Mouse (Mus musculus) ES-E14 (cell line): Measurements from ENCODE around the gene Gm35549. TPM values are rescaled to one million over a fixed set of nuclear protein-coding genes. Genes with fewer than 3 reads are reported as not detected.

ENCODE experiments used
- DNase-seq: peaks from one replicate; pipeline ENCODE4 v3.0.0-alpha.2; 2013; ENCODE audit warnings: low read depth, low spot score
- H3K27ac ChIP-seq: 2 replicates; pipeline ENCODE4 v1.5.1; 2012; ENCODE audit warnings: low read depth, mild to moderate bottlenecking, low read length, moderate library complexity, mixed read lengths; ENCODE audit not compliant: poor library complexity, insufficient read depth, severe bottlenecking
- H3K36me3 ChIP-seq: 2 replicates; pipeline ENCODE4 v1.6.1; 2012; ENCODE audit warnings: mild to moderate bottlenecking, low read length, moderate library complexity, mixed read lengths; ENCODE audit not compliant: control insufficient read depth, poor library complexity, insufficient read depth, severe bottlenecking
- H3K4me1 ChIP-seq, 2 experiments: fragments of 150-350 bp in 1 of 2; sonication (generic) in 1 of 2; 2 replicates each; pipeline ENCODE4 v1.6.1; 2012; ENCODE audit warnings: low read length in 2 of 2, mild to moderate bottlenecking in 1 of 2, mixed read lengths in 1 of 2; ENCODE audit not compliant: control insufficient read depth in 2 of 2, insufficient read depth in 2 of 2, poor library complexity in 1 of 2
- H3K4me3 ChIP-seq, 2 experiments: fragments of 150-350 bp in 1 of 2; sonication (generic) in 1 of 2; 2 replicates each; pipeline ENCODE4 v1.5.1; 2012; ENCODE audit warnings: low read length in 2 of 2, low read depth in 1 of 2, mild to moderate bottlenecking in 1 of 2, mixed read lengths in 1 of 2; ENCODE audit not compliant: insufficient read depth in 1 of 2, poor library complexity in 1 of 2, severe bottlenecking in 1 of 2
- H3K9ac ChIP-seq: 2 replicates; pipeline ENCODE4 v1.6.1; 2012; ENCODE audit warnings: low read depth, mild to moderate bottlenecking, low read length, mixed read lengths; ENCODE audit not compliant: poor library complexity, insufficient read depth, severe bottlenecking
- H3K9me3 ChIP-seq: fragments of 150-350 bp; sonication (generic); 2 replicates; pipeline ENCODE4 v1.6.1; 2012; ENCODE audit warnings: low read depth, mild to moderate bottlenecking, low read length; ENCODE audit not compliant: control insufficient read depth, insufficient read depth
- CHD2 ChIP-seq: IDR thresholded peaks from 2 replicates; pipeline ENCODE4 v1.6.1; 2014; ENCODE audit warnings: mild to moderate bottlenecking, low read depth, low read length, inconsistent platforms
- HCFC1 ChIP-seq: IDR thresholded peaks from 2 replicates; pipeline ENCODE4 v1.6.1; 2012; ENCODE audit warnings: low read length, inconsistent platforms, borderline replicate concordance; ENCODE audit not compliant: insufficient read depth
- MAFK ChIP-seq: IDR thresholded peaks from 2 replicates; pipeline ENCODE4 v1.6.1; 2014; ENCODE audit warnings: mild to moderate bottlenecking, low read depth, low read length, inconsistent platforms; ENCODE audit not compliant: insufficient read depth
- ZC3H11A ChIP-seq: IDR thresholded peaks from 2 replicates; pipeline ENCODE4 v1.6.1; 2012; ENCODE audit warnings: low read depth, mild to moderate bottlenecking, inconsistent platforms, low read length, borderline replicate concordance
- ZNF384 ChIP-seq: IDR thresholded peaks from 2 replicates; pipeline ENCODE4 v1.6.1; 2012; ENCODE audit warnings: low read depth, low read length, inconsistent platforms
- in situ Hi-C, 2 experiments: fragments of 600-800 bp; cut with MboI; formaldehyde crosslinking; loops; one replicate each; pipeline ENCODE4 v1.15.1; 2025; ENCODE audit warnings: low sequenced_read_pairs in 2 of 2, inconsistent platforms in 1 of 2; ENCODE audit not compliant: unreplicated experiment in 2 of 2
- total RNA-seq: library from RNA; depleted of rRNA; stranded (reverse); fragments of 300-350 nt; gene quantifications from 2 replicates; pipeline ENCODE4 v1.2.3, GENCODE M21; 2012

Gene Gm35549
- total RNA-seq, 1 experiment = 0.27 TPM

GRCm38 (mm10) chr9:122874653-122875052, 30.8 kb upstream of the Gm35549 start:
- in situ Hi-C loops = no loop called here
- H3K36me3 ChIP-seq = no peaks in the 10 kb centered on the region

DNA sequence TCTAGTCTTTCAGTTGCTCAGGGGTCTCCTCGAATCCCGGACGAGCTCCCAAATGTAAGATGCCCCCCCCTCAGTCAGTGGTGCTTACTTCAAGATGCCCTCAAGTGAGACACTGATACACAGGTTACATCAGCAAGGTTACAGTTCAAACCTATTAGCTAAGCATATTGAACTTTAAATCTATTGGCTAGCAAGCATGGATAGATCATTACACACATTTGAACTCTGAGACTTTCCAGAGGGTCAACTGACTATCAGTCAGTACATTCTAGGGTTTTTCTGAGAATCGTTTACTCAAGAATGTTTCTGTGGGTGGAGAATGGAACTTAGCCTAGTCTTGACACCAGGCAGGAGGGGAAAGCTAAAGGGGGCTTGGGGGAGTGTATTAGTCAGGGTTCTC, 28.8 kb upstream of the Gm35549 start:
- in situ Hi-C loops = no loop called here
- no peak overlapping the region for H3K27ac ChIP-seq
- TF ChIP-seq ZC3H11A = no peak
- no peak for TF ChIP-seq CHD2
- TF ChIP-seq HCFC1 = no peak
- TF ChIP-seq ZNF384 = no peak
- no peak for TF ChIP-seq MAFK

More at GRCm38 (mm10) chr9:122874653-122875052, 30.8 kb upstream of the Gm35549 start:
- H3K27ac ChIP-seq = no peak overlapping the region
- TF ChIP-seq ZC3H11A = no peak
- no peak for TF ChIP-seq MAFK
- TF ChIP-seq HCFC1 = no peak
- TF ChIP-seq ZNF384 = no peak
- no peak for TF ChIP-seq CHD2
- no peaks in the 10 kb centered on the region for H3K9me3 ChIP-seq
- no peaks in the 10 kb centered on the region for H3K4me1 ChIP-seq
- DNase-seq = no peak
- no peak overlapping the region for H3K9ac ChIP-seq
- H3K4me3 ChIP-seq = no peak overlapping the region

DNA sequence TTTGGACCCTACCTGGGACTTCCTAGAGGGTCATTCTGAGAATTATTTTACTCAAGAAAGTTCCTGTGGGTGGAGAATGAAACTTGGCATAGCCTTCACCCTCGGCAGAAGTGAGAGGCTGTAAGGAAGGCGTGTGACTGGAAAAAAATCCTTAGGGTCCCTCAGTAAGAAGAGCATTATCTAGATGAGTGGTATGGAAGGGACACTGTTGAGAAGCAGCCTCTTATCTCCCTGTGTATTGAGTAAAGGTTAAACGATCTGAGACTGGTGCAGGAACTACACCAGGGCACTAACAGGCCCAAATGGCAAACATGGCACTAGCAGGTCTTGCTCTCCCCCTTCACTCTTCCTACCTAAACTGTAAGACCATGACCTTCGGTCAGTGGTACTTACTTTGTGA, 22.4 kb upstream of the Gm35549 start:
- Histone ChIP-seq H3K27ac (no peak overlapping the region), H3K36me3 (peaks cover 10% of the 10 kb centered on the region), H3K4me3 (peak overlapping the region; percentile 86 to 90), H3K9me3 (peaks cover 11% of the 10 kb centered on the region), H3K4me1 (no peaks in the 10 kb centered on the region), H3K9ac (peak overlapping the region; percentile 25; the same call in 1 of the 2 replicates)
- in situ Hi-C loops = no loop called here
- DNase-seq = no peak
- no peak for TF ChIP-seq ZNF384
- no peak for TF ChIP-seq CHD2
- no peak for TF ChIP-seq HCFC1
- no peak for TF ChIP-seq MAFK

More for the DNA sequence above, 28.8 kb upstream of the Gm35549 start:
- Histone ChIP-seq H3K4me3 (no peak overlapping the region), H3K9ac (no peak overlapping the region), H3K9me3 (no peaks in the 10 kb centered on the region), H3K4me1 (no peaks in the 10 kb centered on the region), H3K36me3 (no peaks in the 10 kb centered on the region)
- DNase-seq = no peak

- in situ Hi-C loops = no loop called here
- Histone ChIP-seq H3K9me3 (peaks cover 15% of the 10 kb centered on the region), H3K4me3 (peak within 1 kb of the TSS; percentile 86 to 90), H3K27ac (peak within 1 kb of the TSS; percentile 15; the same call in 1 of the 2 replicates), H3K36me3 (peaks cover 13% of the 10 kb centered on the region), H3K4me1 (no peaks in the 10 kb centered on the region), H3K9ac (peak within 1 kb of the TSS; percentile 90)
- DNase-seq = peak; percentile 69
- TF ChIP-seq MAFK (no peak), HCFC1 (no peak; the same call in 1 of the 2 replicates), ZC3H11A (no peak), CHD2 (no peak), ZNF384 (no peak)
Measured at GRCm38 (mm10) chr9:122865697-122866166, 21.9 kb upstream of the Gm35549 start, which contains the start of gene Zfp445. TSS of gene Zfp445 (minus strand) at chr9:122866006.

DNA sequence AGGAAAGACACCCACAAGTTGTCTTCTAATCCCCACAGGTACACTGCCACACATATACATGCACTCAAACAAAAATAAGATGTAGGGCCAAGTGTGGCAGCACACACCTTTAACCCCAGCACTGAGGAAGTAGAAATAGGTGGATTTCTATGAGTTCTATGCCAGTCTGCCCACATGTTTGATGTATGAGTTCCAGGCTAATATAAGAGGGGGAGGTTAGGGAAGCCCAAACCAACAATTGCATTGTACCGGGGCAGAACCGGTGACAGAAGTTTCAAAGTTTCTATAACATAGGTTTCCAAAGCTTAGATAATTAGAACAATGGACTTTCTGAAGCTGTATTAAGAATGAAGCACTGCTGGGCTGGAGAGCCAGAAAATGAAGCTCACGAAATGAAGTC, 21.0 kb upstream of the Gm35549 start:
- Histone ChIP-seq H3K36me3 (peaks cover 15% of the 10 kb centered on the region), H3K4me1 (no peaks in the 10 kb centered on the region), H3K9ac (no peak overlapping the region), H3K9me3 (peaks cover 21% of the 10 kb centered on the region), H3K4me3 (peak overlapping the region; percentile 86 to 90), H3K27ac (no peak overlapping the region)
- DNase-seq = no peak
- no peak for TF ChIP-seq MAFK
- no peak for TF ChIP-seq CHD2
- TF ChIP-seq ZC3H11A = no peak
- no peak for TF ChIP-seq HCFC1
- no peak for TF ChIP-seq ZNF384
- in situ Hi-C loops = no loop called here
